Mouse (Mus musculus) kidney, postnatal 14 days (tissue): ENCODE measurements around the gene Gpam.
A peak's percentile ranks its signal among the peaks of the same experiment; 100 is the strongest.
"Not testable (repeated sequence)": the region's sequence is repeated elsewhere in the genome, so short reads cannot be mapped to it uniquely, and the experiment has no call there.

Experiments
- DNase-seq: peaks from one replicate; pipeline ENCODE4 v3.0.0; 2022; ENCODE audit warnings: mixed read lengths

Gpam gene

DNA sequence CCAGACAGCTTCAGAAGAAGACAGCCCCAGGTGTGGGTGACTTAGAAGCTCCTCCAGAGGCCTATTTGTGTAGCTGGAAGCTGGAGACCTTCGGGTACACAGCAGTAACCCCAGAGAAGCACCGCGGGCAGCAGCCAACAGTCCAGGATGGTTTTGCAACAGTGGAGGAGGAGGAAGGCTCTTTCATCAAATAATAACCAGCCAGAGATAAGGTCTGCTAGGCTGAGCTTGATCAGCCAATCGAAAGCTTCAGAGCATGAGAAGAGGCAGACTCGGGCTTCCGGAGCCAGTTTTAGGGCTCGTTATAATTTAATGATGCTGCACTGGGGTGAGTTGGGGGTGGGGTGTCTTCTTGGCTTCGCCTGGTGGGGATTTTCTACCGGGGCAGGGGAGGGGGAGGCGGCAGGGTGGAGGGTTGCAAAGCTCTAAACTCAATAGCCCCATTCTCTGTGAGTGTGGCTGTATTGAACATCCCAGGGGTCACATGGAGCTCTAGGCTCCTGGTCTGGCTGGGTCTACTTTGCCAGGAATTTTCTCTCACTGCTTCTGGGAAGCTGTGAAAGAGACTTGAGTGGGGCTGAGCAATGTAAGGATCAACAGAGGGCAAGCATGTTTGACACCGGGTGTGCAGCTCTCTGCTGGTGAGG, at the start of gene Gpam:
TSS of gene Gpam (minus strand) at position 167 of the 647 bp plus-strand sequence.
- DNase-seq: no peak

DNA sequence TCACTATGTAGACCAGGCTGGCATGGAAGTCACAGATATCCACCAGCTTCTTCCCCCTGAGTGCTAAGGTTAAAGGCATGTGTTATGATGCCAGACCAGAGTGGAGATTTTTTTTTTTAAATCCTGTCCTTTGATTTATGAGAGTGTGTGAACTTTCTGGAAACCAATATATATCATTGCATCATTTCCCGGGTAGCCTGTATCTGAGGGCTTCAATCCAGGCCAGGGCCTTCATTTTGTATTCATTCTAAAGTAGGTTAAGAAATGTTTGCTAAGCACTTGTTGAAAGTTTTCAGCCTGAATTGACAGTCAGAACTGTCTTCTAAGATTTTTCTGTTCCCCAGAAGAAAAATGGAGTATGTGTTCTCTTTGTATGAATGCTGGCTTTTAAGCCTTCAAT, 44.5 kb upstream of the Gpam start:
- no peak for DNase-seq

DNA sequence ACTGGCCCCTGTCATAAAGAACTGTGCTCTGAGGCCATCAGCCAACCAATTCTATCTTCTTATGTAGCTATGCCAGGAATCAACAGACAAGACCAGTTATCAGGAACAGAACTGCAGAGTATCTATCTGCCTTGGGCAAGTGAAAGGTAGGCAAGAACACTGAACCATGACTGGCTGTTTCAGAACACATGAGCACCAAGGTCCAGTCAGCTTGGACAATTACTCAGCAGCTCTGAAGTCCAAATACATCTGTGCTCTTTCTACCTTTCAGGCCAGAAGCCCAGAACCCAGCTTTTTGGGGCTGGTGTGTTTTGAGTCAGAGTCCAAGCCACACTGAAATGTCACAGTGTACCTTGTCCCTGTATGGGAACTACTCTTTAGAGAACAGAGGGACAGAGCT, 43.4 kb upstream of the Gpam start:
- no peak for DNase-seq

DNA sequence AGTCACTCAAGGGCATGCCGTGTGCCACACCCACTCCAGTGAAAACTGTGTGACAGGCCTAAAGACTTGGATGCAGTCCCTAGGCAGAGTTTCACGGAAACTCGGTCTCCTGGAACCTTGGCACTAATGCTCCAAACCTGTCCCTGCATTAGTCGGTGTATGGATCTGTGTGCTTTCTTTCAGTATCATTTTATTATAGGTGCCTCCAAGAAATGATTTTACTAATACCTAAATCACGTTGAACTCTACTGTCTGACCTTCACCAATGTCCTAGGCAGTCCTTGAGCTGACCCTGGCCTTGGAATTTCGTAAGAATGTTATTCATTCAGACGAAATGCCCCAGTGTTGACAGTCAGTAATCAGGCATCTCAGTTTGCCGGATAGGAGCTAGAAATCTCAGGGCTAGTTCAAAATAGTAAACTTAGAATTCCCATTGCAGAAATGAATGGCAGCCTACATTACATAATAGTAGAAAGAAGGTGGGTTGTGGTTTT, 42.2 kb upstream of the Gpam start:
- not testable (repeated sequence) for DNase-seq

DNA sequence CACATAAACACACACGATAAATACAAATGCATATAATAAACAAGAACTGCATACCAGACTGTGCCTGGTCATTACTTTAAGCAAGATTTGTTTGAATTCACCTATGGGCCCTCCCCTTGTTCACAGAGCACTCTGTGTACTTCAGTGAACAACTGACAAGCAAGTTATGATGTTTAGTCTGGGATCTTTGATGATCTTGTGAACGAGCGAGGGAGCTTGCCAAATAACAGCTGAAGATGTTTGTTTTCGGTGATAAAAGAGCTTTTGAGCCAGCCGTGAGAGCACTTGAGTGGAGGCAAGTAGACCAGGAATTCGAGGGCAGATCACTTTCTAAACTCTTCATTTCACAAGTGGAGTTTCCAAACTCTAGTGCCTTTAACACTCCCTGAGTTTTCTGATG, 41.3 kb upstream of the Gpam start:
- DNase-seq: no peak

DNA sequence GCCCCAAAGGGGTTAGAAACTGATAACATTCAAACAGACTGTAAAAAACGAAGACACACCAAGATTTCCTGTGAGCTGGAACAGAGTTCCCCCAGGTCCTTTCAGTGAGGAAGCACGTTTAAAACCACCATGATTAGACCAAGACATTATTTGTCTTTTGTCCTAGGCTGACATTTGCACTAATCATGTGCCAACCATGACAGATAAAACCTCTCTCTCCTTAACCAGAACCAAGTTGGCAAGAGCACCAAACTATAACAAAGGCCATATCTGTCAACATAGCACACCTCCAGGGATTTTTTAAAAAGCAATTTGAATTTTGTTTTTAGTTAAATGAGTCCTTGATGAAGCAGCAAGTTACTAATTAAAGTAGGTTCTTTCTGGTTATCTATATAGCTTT, 40.7 kb upstream of the Gpam start:
- no peak for DNase-seq

DNA sequence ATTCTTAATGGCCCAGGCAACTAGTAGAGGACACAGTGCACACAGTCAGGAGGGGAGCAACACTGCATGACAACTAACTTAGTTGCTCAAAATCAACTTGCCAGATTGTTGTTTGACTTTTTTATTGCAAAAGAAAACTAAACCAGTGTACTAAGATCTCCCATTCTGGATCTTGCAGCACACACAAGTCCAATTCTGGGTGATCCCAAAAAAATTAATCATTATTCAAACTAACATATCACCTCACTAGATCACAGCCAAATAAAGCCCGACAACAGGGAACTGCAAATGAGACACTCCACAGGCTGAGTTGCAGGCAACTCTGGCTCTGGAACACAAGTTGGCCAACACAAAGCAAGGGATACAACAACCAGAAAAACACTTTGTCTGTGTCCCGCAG, 39.7 kb upstream of the Gpam start:
- DNase-seq: no peak

DNA sequence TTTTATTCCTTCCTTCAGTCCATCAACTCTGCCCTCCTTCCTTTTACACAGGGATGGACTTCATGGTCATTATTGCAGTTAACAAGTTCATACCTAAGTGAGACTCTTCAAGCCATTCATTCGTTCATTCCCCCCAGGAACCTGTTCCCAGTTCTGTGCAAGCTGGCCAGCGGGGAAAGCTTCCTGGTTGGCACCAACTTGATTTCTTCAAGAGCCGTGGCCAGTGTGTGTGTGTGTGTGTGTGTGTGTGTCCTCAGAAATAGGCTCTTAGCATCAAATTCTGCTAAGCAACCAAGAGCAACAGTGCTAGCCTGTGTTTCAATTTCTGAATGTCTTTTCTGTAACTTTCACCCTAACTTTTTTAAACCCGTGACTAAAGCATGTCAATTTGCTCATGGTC, 38.9 kb upstream of the Gpam start:
- no peak for DNase-seq

DNA sequence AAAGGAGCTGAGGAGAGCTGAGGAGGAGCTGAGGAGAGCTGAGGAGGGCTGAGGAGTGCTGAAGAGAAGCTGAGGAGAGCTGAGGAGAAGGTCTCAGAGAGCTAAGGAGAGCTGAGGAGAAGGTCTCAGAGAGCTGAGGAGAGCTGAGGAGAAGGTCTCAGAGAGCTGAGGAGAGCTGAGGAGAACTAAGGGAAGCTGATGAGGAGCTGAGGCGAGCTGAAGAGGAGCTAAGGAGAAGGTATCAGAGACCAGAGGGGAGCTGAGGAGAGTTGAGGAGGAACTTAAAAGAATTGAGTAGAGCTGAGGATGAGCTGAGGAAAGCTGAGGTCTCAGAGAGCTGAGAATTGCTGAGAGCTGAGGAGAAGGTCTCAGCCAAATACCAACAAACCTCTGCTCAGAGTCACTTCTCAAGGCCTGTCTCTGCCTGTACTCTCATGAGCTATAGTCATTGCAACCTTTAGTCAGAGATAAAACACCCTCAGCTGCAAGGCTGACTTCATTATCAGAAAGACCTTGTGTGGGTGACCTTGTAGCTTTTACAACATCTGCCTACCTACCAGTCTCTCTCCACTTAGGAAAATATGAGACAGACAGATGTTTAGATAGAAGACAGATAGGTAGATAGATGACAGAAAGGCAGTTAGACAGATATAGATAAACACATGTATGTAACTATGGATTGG, 38.3 kb upstream of the Gpam start:
- no peak for DNase-seq

DNA sequence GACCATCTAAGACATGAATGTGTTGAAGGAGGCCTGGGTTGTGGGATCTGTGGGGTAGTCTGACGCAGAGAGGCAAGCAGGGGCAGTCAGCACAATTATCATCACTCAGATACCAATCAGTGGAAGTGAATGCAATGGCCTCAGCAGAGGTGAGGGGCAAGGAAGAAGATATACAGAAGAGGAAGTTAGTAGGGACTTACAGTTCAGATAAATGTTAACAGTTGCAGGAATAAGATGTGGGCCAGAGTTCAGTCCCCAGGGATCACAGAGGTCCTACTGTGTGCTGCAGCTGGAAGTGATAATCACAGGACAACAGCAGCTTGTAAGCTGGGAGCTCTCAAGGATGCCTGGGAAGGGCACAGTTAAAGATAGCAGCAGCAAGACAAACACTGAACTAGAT, 37.1 kb upstream of the Gpam start:
- no peak for DNase-seq

DNA sequence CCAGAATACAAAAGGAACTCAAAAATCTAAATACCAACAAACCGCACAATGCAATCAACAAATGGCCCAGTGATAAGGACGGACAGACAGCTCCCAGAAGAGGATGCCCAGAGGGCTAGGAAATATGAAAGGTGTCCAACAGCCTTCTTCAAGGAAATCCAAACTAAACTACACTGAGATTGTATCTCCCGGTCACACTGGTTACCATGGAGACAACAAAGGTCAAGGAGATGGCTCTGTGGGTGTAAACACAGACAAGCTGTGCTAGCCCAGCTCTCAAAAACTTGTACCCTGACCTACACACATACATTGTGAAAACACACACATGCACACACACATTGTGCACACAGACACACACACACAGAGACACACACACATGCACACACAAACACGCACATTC, 35.2 kb upstream of the Gpam start:
- DNase-seq: no peak

DNA sequence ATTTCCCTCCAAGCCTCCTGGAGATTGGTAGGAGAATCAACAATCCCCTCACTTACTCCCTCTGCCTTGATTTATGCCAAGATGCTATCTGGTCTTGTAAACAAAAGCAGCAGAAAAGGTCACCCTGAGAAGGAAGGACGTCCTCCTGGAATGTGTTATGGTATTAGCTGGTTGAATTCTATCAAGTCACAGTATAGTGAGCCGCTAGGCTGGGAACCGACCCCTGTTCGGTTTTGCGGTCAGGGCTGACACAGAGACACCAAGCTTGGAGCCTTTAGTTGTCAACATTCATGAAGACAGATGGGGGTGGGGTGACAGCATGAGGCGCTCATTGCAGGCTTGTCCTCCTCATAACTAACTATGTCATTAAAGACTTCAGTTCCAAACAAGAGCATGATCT, 32.8 kb upstream of the Gpam start:
- no peak for DNase-seq

DNA sequence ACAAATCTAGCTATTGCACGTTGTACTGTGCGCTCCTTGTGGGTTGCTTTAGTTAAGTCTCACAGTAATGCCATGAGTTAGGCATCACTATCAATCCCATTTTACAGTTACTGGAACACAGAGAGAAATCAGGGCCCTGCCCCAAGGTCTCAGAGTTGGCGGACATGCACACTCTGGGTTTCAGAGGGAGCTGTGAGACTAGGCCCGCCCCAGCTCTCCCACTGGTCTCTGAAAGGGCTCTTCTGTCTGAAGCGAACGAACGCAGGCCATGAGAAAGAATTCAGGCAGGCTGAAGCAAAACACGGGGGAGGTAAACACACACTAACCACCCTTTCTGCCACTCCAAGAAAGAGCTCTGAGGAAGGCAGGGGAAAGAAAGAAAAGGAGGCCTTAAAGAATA, 31.6 kb upstream of the Gpam start:
- no peak for DNase-seq

DNA sequence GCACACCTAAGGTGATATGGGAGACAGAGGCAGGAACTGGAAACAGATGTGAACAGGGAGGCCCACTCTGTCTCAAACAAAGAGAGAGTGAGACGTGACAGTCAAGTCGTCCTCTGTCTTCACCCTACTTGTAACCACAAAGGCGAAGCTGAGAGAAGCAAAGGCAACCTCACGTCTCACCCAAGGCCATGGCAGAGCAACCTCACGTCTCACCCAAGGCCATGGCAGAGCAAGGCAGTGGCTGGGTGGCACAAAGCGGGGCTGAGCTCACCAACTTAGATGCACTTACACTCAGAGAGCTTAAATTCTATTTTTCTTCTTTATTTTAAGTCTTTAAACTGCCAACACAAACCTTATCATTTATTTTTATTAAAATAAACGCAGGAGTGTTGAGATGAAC, 30.0 kb upstream of the Gpam start:
- DNase-seq: no peak

DNA sequence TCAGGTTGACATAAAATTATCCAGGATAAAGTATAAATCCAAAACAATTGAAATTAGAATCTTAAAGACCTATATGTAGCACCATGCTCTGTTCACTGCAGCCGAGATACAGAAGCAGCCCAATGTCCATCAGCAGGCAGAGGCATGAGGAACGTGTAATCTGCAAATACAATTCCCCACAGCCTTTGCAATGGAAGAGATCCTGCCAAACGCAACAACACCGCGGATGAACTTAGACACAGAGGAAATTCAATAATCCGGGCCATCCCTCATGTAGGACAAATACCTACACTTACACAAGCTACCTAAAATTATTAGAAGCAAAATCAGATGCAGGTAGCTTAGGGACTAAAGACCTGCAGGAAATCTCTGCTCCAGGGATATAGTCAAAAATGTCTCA, 25.9 kb upstream of the Gpam start:
- DNase-seq: no peak

DNA sequence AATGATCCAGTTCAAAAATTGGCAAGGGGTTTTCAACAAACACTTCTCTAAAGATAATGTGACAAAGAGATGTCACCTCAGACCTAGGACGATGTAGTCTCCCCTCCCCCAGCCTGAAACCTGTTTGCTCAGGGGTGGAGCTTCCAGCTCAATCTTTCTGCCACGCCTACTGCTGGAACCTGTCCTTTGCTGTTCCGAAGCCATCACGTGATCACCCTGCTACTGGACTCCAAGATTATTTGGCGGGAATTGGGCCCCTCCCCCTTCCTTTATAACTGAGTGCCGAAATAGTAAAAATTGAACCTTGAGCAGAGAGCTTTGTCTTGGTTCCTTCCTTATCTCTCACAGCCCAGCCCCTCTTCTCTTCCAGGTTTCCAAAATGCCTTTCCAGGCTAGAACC, 25.2 kb upstream of the Gpam start:
- DNase-seq: not testable (repeated sequence)

DNA sequence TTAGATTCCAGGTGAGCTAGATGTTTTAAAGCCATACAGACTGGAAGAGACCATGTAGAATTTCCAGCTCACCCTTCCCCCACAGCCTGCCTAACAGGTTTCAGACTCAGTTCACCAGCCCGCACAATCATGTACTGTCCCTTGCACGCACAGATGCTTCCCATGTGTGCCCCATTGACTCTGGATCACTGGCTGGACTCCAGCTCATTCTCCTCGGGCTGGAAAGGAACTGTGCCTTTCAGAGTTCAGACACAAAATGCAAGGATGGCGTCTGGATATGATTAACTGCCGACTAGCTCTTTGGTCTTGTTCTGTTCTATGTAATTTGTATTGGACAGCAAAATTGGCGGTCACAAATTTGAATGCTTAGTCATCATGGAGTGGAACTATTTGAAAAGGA, 22.6 kb upstream of the Gpam start:
- no peak for DNase-seq

DNA sequence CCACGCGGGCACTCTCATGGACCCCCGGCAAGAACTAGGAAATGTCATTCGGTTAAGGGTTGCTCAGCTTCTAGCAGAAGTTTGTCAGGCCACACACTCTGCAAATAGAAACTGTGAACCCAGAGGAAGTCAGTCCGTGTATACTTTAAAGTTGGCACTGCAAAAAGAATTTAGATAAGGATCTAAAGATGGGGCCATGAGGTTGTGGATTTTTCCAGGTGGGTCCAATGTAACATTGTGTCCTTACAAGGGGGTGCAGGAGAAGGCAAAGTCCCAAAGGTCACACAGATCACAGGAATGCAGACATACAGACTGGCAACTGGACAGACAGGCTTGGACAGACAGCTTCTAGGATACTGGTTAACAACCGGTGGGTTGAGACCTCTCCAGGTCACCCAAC, 21.1 kb upstream of the Gpam start:
- no peak for DNase-seq

DNA sequence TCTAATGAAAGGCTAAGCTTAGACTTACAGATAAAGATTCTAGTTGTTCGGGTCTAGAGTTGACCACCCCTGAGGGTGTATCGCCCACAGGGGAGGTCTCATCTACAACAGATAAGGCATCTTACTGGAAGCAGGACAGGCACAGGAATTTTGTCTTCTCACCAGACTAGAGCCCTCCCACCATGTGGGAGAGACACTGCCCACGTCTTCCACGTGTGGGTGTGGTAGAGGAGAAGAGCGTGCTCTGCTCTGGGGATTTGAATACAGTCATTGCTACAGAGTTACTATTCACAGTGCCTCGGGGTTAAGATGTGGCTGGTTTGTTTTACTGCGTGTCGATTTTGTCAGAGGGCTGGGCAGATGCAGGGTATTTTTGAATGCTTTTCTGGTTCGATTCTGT, 20.5 kb upstream of the Gpam start:
- no peak for DNase-seq

DNA sequence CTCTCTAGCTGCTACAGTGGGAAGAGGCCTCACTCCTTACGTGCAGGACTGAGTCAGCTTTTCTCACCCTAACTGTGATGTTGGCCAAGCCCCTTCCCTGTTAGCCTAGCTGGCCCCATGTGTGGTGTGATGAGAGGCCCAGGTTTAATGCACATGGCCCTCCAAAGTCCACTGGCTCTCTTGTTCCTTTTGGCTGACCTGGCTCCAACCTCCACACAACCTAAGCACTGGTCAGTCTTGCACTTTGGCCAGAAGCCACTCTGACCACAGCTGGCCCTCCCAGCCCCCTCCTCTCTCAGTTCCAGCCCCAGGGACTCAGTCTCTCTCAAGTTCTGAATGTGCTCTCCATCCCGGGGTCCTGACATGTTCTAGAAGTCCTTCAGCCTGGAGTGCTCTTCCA, 18.1 kb upstream of the Gpam start:
- peak; percentile 51 for DNase-seq

DNA sequence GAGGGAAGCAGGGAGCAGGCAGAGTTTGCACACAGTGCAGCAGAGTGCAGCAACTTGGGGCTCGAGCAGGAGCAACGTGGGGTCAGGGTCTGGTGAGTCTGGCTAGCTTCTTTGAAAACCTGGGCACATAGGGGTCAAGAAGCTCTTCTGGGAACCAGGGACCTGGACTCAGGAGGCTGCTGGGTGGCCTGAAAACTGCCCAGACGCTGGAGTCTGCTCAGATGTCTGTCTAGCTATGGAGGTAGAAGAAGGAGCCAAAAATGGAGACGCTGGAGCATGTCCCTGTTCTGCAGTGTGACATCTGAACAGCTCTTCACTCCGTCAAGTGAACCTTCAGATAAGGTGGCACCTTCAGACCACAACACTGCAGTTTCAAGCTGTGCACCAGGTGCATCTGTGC, 17.7 kb upstream of the Gpam start:
- DNase-seq: no peak

DNA sequence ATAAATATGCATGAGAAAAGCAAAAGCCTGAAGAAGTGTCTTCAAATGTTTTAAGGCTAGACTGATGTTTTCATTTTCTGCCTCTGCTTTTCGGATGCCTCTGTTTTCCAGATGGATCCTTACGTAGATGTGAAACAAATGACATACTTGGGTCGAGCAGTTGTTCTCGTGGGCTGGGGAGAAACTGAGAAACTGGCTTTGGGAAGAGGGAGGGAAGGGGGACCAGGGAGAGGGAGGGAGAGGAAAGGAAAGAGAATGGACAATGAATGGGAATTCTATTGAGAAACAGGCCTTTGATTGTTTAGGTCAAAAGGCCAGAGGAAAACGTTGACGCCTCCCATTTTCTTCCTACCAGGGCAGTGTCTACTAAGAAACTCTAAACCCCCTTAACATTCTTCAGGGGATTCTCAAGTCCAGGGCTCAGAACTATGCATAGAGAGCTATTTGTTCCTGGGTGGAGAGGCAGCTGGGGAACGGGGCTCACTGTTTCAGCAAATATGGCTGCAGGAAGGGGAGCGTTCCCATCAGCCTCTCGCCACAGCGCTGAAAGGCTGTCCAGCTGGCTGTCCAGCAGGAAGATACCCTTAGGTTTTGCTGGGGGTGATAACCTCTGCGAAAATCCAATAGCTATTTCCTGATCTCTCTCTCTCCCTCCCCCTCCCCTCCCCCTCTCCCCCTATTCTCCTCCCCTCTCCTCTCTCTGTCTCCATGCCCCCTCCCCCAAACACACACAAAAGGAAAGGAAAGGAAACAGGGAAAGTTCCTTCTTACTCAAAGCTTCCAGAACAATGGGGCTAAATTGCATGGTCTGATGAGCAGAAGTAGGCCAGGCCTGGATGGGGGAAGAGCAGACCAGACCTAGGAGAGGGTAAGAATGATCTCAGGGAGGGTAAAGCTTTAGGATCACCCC, 16.6 kb upstream of the Gpam start:
- no peak for DNase-seq

DNA sequence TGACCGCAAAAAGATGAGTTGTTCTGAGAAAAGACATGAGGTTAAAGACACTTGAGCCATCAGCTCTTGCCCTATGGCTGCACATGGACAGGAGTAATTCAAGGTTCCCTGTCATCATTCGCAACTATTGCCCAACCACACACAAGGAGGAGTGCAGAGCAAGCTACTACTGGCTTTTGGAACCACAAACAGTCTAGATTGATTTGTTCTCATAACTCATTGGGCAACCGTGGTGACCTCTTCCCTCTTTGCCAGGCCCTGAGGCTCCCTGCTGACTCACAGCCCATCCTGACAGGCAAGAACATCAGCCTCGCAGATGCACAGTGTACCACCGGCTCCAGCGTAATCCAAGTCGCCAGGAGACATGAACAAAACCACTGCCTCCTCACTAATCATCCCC, 12.3 kb upstream of the Gpam start:
- DNase-seq: no peak

DNA sequence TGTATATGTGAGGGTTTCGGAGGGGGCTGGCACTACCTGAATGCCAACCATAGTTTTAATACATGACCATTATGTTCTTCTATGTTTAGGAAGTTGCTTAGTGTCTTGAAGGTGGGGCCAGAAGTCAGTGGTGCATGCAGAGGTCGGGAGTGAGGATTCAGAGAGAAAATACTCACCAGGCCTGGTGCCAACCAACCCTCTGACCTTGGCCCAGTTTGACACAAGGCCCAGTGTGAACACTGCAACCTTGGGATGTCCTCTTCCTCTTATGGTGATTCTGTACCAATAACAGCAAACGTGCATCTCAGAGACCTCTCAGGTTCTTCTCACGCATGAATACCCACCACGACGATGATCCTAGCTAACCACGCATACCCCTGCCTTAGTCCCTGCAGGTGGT, 11.5 kb upstream of the Gpam start:
- DNase-seq: peak; percentile 63
